Mouse (Mus musculus) midbrain, embryonic 12.5 days (tissue): Measurements from ENCODE around the gene Spon1. TPM values are rescaled to one million over a fixed set of nuclear protein-coding genes. Genes with fewer than 3 reads are reported as not detected.
A peak's percentile ranks its signal among the peaks of the same experiment; 100 is the strongest.

Source experiments
- ATAC-seq: fragments of 200-750 bp; cut with Nextera tagmentation; 2 replicates; pipeline ENCODE4 v1.8.0; 2017; ENCODE audit warnings: low read depth, moderate TSS enrichment, moderate library complexity; ENCODE audit not compliant: low FRiP score
- H3K27ac ChIP-seq: fragments of 300-500 bp; sonication (generic); replicated peaks from 2 replicates; pipeline ENCODE4 v1.5.1; 2016; ENCODE audit warnings: mild to moderate bottlenecking
- H3K27me3 ChIP-seq: fragments of 300-500 bp; sonication (generic); 2 replicates; pipeline ENCODE4 v1.6.1; 2016; ENCODE audit warnings: mild to moderate bottlenecking
- H3K36me3 ChIP-seq: fragments of 300-500 bp; sonication (generic); 2 replicates; pipeline ENCODE4 v1.6.1; 2016
- H3K4me1 ChIP-seq: fragments of 300-500 bp; sonication (generic); 2 replicates; pipeline ENCODE4 v1.6.1; 2016
- H3K4me2 ChIP-seq: fragments of 300-500 bp; sonication (generic); replicated peaks from 2 replicates; pipeline ENCODE4 v1.6.1; 2016; ENCODE audit warnings: mild to moderate bottlenecking, moderate library complexity
- H3K4me3 ChIP-seq: fragments of 300-500 bp; sonication (generic); 2 replicates; pipeline ENCODE4 v1.5.1; 2016; ENCODE audit warnings: mild to moderate bottlenecking
- H3K9ac ChIP-seq: fragments of 300-500 bp; sonication (generic); replicated peaks from 2 replicates; pipeline ENCODE4 v1.6.1; 2016; ENCODE audit warnings: mild to moderate bottlenecking, moderate library complexity
- H3K9me3 ChIP-seq: fragments of 300-500 bp; sonication (generic); 2 replicates; pipeline ENCODE4 v1.6.1; 2016; ENCODE audit warnings: mild to moderate bottlenecking
- WGBS: fragments of 180-500 bp; shearing (Covaris S2); methylation state at CpG from one replicate; pipeline ENCODE4 v1.1.7; 2016; 5-methylcytosine and 5-hydroxymethylcytosine counted together
- polyA plus RNA-seq: library from polyadenylated mRNA; unstranded; fragments of >200 nt; fragmentation: Nextera tagmentation; extraction: Ambion mirVana; gene quantifications from 2 replicates; pipeline ENCODE4 v1.2.1, GENCODE M21; 2016

Gene Spon1
- polyA plus RNA-seq, 1 experiment from 2014 or later: 57.5 TPM

DNA sequence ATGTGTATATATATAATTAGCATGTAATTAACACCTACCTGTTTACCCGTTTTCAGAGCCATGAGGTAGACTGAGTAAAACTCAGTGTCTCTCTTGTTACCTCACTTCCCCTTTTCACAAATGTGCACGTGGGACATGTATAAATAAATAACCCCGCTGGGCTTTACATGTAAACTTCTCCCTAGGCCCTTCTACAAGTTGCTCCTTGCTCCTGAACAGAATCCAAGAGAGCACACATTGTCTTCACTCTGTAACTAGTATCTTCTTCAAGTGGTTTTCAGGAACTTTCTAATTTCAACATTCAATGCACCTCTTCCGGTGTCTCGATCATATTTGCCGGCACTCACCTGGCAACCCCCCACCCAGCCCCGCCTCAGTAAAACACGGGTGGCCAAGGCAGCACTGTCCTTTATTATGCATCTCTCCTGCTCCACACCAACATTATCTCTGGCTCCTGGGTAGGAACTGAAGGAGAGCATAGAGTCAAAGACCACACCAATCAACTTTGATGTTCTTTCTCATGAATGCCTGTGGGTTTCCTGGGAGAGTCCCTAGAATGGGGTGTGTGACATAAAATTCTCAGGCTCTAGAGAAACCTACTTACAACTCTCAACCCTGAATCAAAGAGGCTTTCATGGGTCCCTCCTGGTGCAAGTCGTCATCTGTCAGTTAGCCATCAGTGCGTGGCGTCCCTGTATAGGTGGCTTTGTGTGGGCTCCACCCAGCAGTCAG is 304.1 kb downstream of the Spon1 start:
- no peak overlapping the region for H3K4me3 ChIP-seq
- H3K4me2 ChIP-seq: no peak overlapping the region
- H3K36me3 ChIP-seq: no peaks in the 10 kb centered on the region
- 84% methylated on average over 11 of the region's 11 CpGs for WGBS
- ATAC-seq: no peak
- peaks cover 31% of the 10 kb centered on the region for H3K4me1 ChIP-seq
- H3K27ac ChIP-seq: no peak overlapping the region
- H3K9ac ChIP-seq: no peak overlapping the region
- no peaks in the 10 kb centered on the region for H3K27me3 ChIP-seq
- H3K9me3 ChIP-seq: no peaks in the 10 kb centered on the region

DNA sequence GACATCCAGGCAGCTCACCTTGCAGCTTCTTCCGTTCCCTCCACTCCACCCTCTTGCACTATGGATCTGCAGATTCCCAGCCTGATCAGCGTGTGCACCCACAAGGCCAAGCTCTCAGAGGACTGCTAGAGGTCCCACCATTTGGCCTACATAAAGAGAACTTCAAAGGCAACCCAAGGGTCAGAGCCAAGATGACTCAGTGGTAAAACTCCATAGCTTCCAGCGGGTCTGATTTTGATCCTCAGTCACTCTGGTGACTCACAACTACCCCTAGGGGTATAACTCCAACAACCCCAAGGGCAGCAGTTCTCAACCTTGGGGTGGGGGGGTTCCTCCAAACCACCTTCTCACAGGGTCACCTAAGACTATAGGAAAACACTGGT is 304.7 kb downstream of the Spon1 start:
- Histone ChIP-seq H3K9me3 (no peaks in the 10 kb centered on the region), H3K36me3 (no peaks in the 10 kb centered on the region), H3K27ac (no peak overlapping the region), H3K4me1 (peaks cover 28% of the 10 kb centered on the region), H3K4me3 (no peak overlapping the region), H3K27me3 (no peaks in the 10 kb centered on the region), H3K4me2 (no peak overlapping the region), H3K9ac (no peak overlapping the region)
- WGBS: 92% methylated on average over 3 of the region's 3 CpGs
- ATAC-seq: no peak

DNA sequence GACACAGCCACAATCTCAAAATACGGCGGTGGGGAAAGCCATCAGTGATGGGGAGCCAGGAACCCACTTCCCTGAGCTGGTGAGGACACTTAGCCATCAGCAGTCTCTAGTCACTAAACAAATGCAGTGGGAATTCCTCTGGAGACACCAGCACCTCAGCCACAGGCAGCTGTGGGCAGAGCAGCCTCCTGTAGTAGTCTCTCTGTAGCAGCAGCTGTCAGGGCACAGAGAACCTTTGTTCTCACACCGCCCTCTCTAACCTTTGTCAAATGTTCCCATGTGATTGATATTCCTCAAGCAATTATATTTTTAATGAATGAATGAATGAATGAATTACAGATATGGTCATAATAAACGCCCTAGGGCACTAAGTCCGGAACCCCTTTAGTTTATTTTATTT is 305.6 kb downstream of the Spon1 start:
- H3K9me3 ChIP-seq: no peaks in the 10 kb centered on the region
- H3K27ac ChIP-seq: no peak overlapping the region

DNA sequence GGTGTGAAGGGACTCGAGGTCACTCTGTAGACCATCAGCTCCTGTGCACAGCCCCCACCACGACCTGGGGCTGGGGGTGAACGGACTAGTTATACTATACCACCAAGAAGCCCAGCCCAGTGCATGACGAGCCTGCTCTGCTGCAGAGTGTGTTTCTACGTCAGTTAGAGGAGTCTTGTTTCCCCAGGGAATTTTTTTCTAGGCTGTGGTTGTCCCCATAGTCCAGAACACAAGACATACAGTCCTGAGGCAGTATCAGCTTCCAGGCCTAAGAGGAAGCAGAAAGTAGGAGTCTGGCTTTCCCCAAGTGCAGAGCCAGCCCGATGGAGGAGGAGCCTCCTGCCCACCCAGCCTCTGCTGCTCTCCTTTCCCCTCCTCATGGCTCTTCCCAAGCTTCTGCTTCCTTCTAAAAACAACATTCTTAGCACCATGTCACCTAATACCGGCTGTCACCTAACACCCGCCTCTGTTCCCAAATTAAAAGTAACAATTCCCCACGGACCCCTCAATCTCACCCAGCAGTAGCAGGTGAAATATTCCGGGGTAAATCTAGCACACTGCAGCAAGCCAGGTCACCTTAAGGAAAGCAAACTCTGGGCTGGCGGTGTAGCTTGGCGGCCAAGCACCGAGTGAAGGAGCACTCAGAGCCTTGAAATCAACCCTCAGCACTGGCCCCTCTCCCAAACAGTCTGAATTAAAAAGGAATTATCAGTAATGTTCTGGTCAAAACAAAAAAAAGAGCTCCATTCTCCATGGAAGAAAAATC is 306.2 kb downstream of the Spon1 start:
- Histone ChIP-seq H3K4me2 (no peak overlapping the region), H3K4me3 (no peak overlapping the region), H3K9me3 (no peaks in the 10 kb centered on the region), H3K9ac (no peak overlapping the region), H3K27me3 (no peaks in the 10 kb centered on the region), H3K4me1 (peaks cover 15% of the 10 kb centered on the region), H3K36me3 (no peaks in the 10 kb centered on the region), H3K27ac (0 out of 2 replicates have a peak overlapping the region, but pooled peaks have one; percentile 20)
- ATAC-seq: peak; percentile 49; the same call in 1 of the 2 replicates
- WGBS: 53% methylated on average over 13 of the region's 13 CpGs

More for the DNA sequence above, 305.6 kb downstream of the Spon1 start:
- whole genome bisulfite sequencing: 79% methylated on average over 5 of the region's 5 CpGs
- Histone ChIP-seq H3K9ac (no peak overlapping the region), H3K27me3 (no peaks in the 10 kb centered on the region), H3K4me1 (peaks cover 19% of the 10 kb centered on the region), H3K4me3 (no peak overlapping the region), H3K4me2 (no peak overlapping the region), H3K36me3 (no peaks in the 10 kb centered on the region)
- no peak for ATAC-seq

DNA sequence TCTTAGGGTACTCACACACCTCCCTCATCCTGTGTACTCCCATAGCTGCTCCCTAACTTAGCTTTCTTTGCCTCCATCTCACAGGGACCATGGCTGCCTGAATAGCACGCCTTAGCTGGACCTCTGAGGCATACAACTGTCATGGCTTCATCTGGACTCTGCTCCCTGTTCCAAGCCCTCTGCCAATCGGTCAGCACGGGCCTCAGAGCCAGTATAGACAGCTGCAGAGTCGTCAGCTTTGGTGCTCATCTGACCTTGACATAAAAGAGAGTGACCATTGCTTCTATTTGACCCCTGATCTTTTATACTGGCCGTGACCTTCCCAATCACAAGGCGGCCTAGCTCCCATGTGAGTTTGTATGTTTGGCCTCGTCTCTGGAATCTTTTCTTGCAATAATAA is 308.3 kb downstream of the Spon1 start:
- no peak for ATAC-seq
- H3K27ac ChIP-seq: no peak overlapping the region
- 52% methylated on average over 7 of the region's 7 CpGs for WGBS
- H3K4me3 ChIP-seq: no peak overlapping the region
- H3K27me3 ChIP-seq: no peaks in the 10 kb centered on the region
- peaks cover 15% of the 10 kb centered on the region for H3K4me1 ChIP-seq
- H3K36me3 ChIP-seq: no peaks in the 10 kb centered on the region
- H3K4me2 ChIP-seq: no peak overlapping the region
- H3K9me3 ChIP-seq: no peaks in the 10 kb centered on the region
- no peak overlapping the region for H3K9ac ChIP-seq

DNA sequence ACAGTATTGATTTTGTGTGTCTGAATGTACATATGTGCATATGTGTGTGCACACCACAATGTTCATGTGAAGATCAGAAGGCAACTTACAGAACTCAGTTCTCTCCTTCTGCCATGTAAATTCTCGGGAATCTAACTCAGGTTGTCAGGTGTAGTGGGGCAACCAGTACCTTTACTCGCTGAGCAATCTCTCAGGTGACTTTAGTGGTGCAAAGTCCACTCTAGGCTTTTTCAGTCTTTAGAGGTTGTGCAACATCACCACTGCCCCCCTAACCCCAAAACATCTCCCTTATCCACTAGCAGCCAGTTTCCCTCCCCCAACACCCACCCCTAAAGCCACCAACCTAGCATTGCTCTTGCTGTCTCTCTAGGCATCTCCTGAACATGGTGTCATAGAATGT is 308.8 kb downstream of the Spon1 start:
- no peak overlapping the region for H3K9ac ChIP-seq
- no peaks in the 10 kb centered on the region for H3K36me3 ChIP-seq
- WGBS: 84% methylated on average over 2 of the region's 2 CpGs
- no peak for ATAC-seq
- H3K4me3 ChIP-seq: no peak overlapping the region
- H3K27ac ChIP-seq: no peak overlapping the region
- no peak overlapping the region for H3K4me2 ChIP-seq
- H3K9me3 ChIP-seq: no peaks in the 10 kb centered on the region
- no peaks in the 10 kb centered on the region for H3K27me3 ChIP-seq
- peaks cover 15% of the 10 kb centered on the region for H3K4me1 ChIP-seq

DNA sequence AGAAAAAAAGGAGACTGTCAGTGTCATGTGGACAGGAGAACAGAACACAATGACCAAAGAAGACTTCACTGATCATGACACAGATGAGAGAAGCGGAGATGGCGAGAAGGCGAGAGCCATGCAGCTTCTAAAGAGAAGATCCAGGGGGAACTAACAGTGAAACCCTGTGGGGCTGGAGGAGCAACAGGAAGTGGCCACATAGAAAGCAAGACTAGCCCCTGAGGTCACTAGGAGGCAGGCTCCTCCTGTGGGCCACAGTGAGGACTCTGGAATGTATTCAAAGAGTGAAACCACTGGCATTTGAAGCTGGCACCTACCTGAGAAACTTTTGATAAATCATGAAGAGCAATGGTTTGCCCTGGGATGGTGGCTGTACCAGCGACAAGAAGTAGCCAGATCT is 313.5 kb downstream of the Spon1 start:
- 95% methylated on average over 4 of the region's 4 CpGs for WGBS

DNA sequence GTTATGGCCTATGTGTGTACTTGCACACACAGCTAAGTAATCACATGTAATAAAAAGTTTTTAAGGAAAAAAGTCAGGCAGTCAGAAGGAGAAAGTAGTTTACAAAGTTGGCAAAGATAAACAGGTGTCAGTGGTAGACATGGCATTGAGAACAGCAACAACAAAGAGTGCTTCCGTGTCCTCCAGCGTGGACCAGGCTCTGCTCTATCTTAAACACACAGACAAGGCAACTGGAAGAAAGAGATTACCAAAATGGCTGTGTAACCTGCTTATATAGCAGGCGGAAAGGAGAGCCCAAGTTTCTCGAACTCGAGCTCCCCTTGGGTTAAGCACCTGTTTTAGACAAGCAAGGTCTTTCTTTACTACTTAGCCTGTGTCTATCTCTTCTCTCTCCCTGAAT is 314.5 kb downstream of the Spon1 start:
- Histone ChIP-seq H3K4me1 (no peaks in the 10 kb centered on the region), H3K9ac (no peak overlapping the region), H3K9me3 (no peaks in the 10 kb centered on the region), H3K4me3 (no peak overlapping the region), H3K4me2 (no peak overlapping the region), H3K27me3 (no peaks in the 10 kb centered on the region), H3K36me3 (no peaks in the 10 kb centered on the region), H3K27ac (no peak overlapping the region)
- ATAC-seq: no peak
- WGBS: 92% methylated on average over 5 of the region's 5 CpGs

More for the DNA sequence above, 313.5 kb downstream of the Spon1 start:
- Histone ChIP-seq H3K9me3 (no peaks in the 10 kb centered on the region), H3K4me2 (no peak overlapping the region), H3K4me3 (no peak overlapping the region), H3K27me3 (no peaks in the 10 kb centered on the region), H3K27ac (no peak overlapping the region), H3K4me1 (no peaks in the 10 kb centered on the region), H3K9ac (no peak overlapping the region), H3K36me3 (no peaks in the 10 kb centered on the region)
- no peak for ATAC-seq

DNA sequence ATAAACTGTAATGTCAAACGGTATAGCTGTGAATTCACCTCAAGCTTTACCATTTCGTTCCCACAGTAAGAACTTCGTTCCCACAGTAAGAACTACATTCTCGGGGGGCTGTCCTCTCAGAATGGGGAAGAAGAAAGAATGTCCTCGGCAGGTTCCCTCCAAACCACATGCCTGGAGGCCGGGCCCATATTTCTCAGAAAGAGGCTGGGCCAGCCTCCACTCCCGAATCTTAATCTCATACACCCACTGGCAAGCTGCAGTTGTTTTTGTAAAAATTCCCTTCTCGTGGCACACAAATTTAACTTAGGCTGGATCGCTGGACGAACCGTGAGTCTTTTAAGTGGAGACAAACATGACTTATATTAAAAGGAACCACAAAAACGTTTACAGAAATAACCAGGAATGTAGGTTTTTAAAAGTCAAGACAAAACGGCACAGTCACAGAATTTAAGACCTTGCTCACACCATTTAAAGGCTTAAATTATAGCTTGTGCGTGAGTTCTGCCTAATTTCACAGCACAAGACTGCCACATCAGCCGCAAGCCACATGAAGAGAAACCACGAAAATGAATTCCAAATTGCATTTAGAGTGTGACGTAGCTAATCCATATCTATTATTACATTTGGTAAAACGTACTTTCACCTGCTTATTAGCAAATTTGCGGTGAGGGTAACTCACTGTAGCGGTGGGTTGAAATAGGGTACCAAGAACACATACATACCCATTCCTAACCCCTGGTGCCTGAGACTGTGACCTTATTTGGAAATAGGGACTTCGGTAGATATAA is 316.0 kb downstream of the Spon1 start:
- Histone ChIP-seq H3K36me3 (no peaks in the 10 kb centered on the region), H3K9me3 (no peaks in the 10 kb centered on the region), H3K4me3 (no peak overlapping the region), H3K4me1 (peaks cover 4% of the 10 kb centered on the region; the same call in 1 of the 2 replicates), H3K9ac (no peak overlapping the region), H3K27ac (no peak overlapping the region), H3K4me2 (no peak overlapping the region), H3K27me3 (no peaks in the 10 kb centered on the region)
- no peak for ATAC-seq
- 84% methylated on average over 21 of the region's 21 CpGs for WGBS

DNA sequence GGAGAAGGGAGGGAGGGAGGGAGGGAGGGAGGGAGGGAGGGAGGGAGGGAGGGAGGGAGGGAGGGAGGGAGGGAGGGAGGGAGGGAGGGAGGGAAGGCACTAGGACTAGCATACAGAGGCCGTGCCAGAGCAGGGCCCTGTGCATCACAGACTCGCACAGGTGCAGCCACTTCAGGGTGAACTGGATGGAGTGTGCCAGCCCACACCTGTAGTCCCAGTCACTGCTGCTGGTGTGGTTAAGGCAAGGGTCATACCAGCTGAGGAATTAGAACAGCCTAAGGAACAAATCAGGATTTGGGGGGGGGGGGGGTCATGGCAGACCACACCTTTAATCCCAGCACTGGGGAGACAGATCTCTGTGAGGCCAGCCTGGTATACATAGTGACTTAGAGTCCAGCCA is 317.3 kb downstream of the Spon1 start:
- H3K27me3 ChIP-seq: no peaks in the 10 kb centered on the region
- H3K4me2 ChIP-seq: no peak overlapping the region
- no peak overlapping the region for H3K4me3 ChIP-seq
- WGBS: 90% methylated on average over 2 of the region's 2 CpGs
- H3K9me3 ChIP-seq: no peaks in the 10 kb centered on the region
- no peaks in the 10 kb centered on the region for H3K36me3 ChIP-seq
- peaks cover 10% of the 10 kb centered on the region for H3K4me1 ChIP-seq
- no peak for ATAC-seq
- no peak overlapping the region for H3K27ac ChIP-seq
- H3K9ac ChIP-seq: no peak overlapping the region

DNA sequence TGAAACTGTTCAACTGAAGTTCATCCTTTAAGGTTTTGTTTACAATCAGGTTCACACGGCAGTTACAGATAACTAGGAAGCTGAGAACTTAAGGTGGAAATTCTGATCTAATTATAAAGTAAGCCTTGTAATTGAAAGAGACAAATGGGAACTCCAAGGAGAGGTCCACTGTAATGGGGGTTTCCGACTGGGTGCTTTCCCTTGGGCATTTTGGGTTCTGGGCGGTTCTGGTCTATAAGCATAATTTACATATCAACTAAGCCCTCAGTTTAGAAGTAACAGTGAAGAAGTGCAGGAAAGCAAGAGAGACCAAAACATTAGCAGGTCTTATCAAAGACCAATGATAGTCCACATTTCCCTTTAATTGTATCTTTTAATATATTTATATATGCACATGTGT is 318.0 kb downstream of the Spon1 start:
- H3K36me3 ChIP-seq: no peaks in the 10 kb centered on the region
- peaks cover 12% of the 10 kb centered on the region for H3K4me1 ChIP-seq
- no peak overlapping the region for H3K27ac ChIP-seq
- H3K27me3 ChIP-seq: no peaks in the 10 kb centered on the region
- no peak overlapping the region for H3K4me3 ChIP-seq
- no peaks in the 10 kb centered on the region for H3K9me3 ChIP-seq
- ATAC-seq: no peak
- H3K4me2 ChIP-seq: no peak overlapping the region
- WGBS: 80% methylated on average over 3 of the region's 3 CpGs
- H3K9ac ChIP-seq: no peak overlapping the region
